Mouse (Mus musculus) megakaryocyte, embryonic 14.5 days (primary cell): Measurements from ENCODE around the gene Cog6.

Experiments
- FLI1 ChIP-seq: IDR thresholded peaks from 2 replicates; pipeline ENCODE4 v1.6.1; 2012; ENCODE audit warnings: low read length, inconsistent platforms, mixed read lengths
- GATA1 ChIP-seq: IDR thresholded peaks from 3 replicates; pipeline ENCODE4 v1.6.1; 2012; ENCODE audit warnings: mixed read lengths, low read length, inconsistent platforms, borderline replicate concordance

DNA sequence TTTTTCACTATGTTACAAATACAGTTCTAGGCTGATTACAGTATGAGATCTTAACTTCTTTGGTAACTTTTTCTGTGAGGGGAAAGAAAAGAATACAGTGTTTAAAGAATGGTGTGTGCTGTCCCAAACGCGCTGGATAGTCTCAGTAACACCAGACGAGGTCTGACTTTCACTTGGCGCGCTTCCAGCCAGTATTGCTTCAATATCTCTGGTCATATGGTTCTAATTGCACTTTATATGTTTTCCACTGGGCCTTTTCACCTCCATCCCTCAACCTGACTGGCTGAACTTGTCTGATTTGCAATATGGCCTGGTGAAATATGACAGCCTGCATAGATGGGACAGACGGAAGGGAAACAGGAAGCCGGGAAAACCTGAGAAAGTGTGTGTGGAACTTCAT is 27.2 kb upstream of the Cog6 start:
- TF ChIP-seq FLI1 (no peak), GATA1 (no peak)
